Mouse (Mus musculus): Measurements from ENCODE around the gene Ppm1n.
A peak's percentile ranks its signal among the peaks of the same experiment; 100 is the strongest.

The Ppm1n gene

GRCm38 (mm10) chr7:19282791-19283405, 3.0 kb upstream of the Ppm1n start:
- DNase-seq (ENCODE audit: low read depth, low spot score): peak; percentile 64

- peak; percentile 89 for DNase-seq (ENCODE audit: low read depth, low spot score)
Observed at GRCm38 (mm10) chr7:19282385-19282784, 2.5 kb upstream of the Ppm1n start, which contains the start of gene Rtn2. Gene Rtn2 (plus strand): TSS chr7:19282624.

- DNase-seq (ENCODE audit: low read depth, low spot score): peak; percentile 71
Observed at GRCm38 (mm10) chr7:19281680-19282304, 1.9 kb upstream of the Ppm1n start.

- DNase-seq (ENCODE audit: low read depth, low spot score): no peak
Observed at GRCm38 (mm10) chr7:19279052-19279451, 812 bp downstream of the Ppm1n start.

GRCm38 (mm10) chr7:19276253-19276652, 3.6 kb downstream of the Ppm1n start:
- DNase-seq (ENCODE audit: low read depth, low spot score): peak; percentile 60

- peak; percentile 95 for DNase-seq (ENCODE audit: low read depth, low spot score)
Observed at GRCm38 (mm10) chr7:19272173-19272764, 7.6 kb downstream of the Ppm1n start.

GRCm38 (mm10) chr7:19271238-19272172, 8.4 kb downstream of the Ppm1n start, which contains the start of gene Vasp:
Gene Vasp (minus strand): TSS chr7:19271817.
- DNase-seq (ENCODE audit: low read depth, low spot score): peak; percentile 92

GRCm38 (mm10) chr7:19270509-19271237, 9.2 kb downstream of the Ppm1n start:
- DNase-seq (ENCODE audit: low read depth, low spot score): peak; percentile 78

GRCm38 (mm10) chr7:19269721-19270441, 10.0 kb downstream of the Ppm1n start:
- DNase-seq (ENCODE audit: low read depth, low spot score): peak; percentile 80

GRCm38 (mm10) chr7:19268993-19269681, 10.7 kb downstream of the Ppm1n start:
- DNase-seq (ENCODE audit: low read depth, low spot score): no peak

GRCm38 (mm10) chr7:19267051-19267450, 12.8 kb downstream of the Ppm1n start:
- no peak for DNase-seq (ENCODE audit: low read depth, low spot score)

- peak; percentile 78 for DNase-seq (ENCODE audit: low read depth, low spot score)
Observed at GRCm38 (mm10) chr7:19265928-19266822, 13.7 kb downstream of the Ppm1n start.

- DNase-seq (ENCODE audit: low read depth, low spot score): no peak
Observed at GRCm38 (mm10) chr7:19265147-19265546, 14.7 kb downstream of the Ppm1n start.

GRCm38 (mm10) chr7:19258336-19258735, 21.5 kb downstream of the Ppm1n start:
- no peak for DNase-seq (ENCODE audit: low read depth, low spot score)

- DNase-seq (ENCODE audit: low read depth, low spot score): peak; percentile 48
Observed at GRCm38 (mm10) chr7:19257390-19258022, 22.4 kb downstream of the Ppm1n start.

- no peak for DNase-seq (ENCODE audit: low read depth, low spot score)
Observed at GRCm38 (mm10) chr7:19256567-19256966, 23.3 kb downstream of the Ppm1n start.

GRCm38 (mm10) chr7:19255395-19255794, 24.5 kb downstream of the Ppm1n start:
- no peak for DNase-seq (ENCODE audit: low read depth, low spot score)

- no peak for DNase-seq (ENCODE audit: low read depth, low spot score)
Observed at GRCm38 (mm10) chr7:19253437-19253836, 26.4 kb downstream of the Ppm1n start.

Measured in A20 (cell line).